Mouse (Mus musculus): ENCODE results near the gene Itpkc.

Gene Itpkc

DNA sequence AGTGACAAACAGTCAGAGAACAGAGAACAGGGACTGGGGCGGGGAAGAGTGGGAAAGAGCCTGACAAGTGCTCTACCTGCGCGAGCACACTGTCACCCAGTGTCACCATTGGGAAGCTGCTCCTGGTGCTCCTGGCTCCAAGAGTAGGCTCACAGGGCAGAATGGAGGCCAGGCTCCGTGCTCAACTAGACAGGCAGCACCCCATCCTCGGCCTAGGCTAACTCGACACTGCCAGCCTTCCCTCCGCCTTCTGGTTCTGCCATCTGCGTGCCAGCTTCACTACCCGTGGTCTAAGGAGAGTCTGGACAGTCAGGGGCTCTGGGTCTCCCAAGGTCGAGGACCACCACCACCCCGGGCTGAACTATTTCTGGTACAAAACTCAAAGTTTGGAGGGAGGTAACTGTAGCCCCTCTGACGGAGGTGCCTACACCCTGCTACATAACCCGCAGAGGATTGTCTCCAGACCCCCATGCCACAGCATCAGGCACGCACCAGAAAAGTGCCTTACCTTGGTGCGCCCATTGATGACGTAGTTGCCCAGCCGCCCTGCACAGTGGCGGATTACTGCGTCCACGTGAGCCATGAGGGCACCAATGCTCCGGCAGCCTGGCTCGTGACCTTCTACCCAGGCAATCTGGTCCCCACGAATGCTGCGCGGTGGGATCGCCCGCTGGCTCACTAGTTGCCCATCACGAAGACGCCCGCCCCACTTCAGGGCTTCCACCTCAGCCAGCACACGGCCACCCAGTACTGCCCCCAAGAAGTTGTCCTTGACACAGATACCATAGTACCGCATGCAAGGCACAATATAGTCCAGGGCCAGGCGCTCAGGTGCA lies 64.1 kb downstream of the Itpkc start:
- DNase-seq (ENCODE audit: low read depth) = no peak

DNA sequence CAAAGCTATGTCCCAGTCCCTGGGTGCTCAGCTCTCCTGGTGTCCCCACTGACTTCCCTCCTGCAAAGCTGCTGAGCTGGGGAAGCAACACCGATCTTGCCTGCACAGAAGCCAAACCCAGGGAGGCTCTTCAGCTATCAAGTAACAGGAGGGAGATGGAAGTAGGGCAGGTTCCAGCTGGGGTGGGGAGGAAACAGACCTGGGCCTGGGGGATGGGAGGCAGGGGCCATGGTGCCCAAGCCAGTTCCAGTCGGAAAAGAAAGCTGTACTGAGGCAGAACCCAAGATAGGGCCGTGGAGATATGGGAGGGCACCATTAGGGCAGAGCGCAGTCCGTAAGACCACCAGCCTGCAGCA lies 65.0 kb downstream of the Itpkc start:
- no peak for DNase-seq (ENCODE audit: low read depth)

DNA sequence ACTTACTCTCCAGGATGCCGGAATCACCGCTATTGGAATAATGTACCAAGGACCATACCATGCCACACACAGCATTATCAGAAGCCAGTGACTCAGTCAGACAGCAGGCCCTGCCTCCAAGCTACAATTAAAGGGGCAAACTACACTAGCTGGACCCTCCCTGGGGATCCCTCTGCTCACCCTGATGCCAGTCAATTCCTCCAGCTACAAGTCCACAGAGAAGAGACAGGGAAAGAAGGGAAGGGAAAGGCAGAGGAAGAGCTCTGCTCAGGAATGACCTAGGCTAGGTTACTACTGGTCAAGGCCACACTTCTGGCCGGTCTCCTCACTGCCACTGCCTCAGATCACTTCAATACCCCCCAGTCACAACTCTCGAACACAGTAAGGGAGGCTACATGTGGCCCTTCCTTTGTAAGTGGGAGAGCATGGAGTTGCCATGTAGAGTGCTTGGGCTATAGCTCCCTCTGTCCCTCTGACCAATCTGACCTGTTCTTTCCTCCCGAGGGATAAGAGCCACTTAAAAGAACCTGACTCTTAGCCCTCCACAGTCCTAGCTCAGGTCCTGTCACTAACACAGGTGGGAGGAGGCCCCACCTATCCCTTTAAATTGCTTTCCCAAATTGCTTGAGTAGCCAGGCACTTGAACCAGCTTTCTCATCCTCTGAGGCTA lies 65.5 kb downstream of the Itpkc start:
- DNase-seq (ENCODE audit: low read depth) = no peak

DNA sequence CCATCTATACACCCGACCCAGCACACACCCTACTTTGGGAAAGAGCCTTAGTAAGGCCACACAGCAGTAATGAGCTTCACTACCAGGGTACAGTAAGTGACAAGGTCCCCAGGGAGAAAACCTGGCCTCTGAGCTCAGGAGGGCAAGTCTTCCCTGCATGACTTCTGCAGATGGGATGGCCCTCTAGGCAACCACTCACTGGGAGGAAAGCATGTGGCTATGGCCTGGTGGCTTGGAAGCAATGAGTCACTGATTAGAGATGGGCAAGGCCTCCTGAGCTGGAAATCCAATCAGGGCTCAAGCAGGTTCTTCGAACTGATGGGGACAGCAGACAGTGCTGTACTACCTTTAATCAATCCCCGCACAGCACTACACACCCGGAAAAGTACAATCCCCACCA lies 66.7 kb downstream of the Itpkc start:
- no peak for DNase-seq (ENCODE audit: low read depth)

DNA sequence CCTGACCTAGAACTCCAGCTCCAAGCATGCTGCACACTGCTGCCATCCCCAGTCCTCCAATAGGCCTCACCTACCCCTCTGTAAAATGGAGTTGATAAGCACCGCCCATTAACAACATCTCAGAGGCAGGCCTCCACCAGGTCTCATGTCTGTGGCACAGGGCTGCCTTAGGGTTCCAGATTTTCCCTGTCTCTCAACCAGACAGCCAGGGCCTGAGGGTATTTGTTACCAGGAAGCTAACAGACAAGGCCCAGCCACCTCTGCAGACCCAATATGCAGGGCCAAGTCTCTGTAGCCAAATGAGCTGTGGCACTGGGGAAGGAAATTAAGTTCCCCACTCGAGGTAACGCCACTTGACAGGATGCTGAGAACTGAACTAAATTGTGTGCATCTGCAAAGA lies 67.5 kb downstream of the Itpkc start:
- no peak for DNase-seq (ENCODE audit: low read depth)

DNA sequence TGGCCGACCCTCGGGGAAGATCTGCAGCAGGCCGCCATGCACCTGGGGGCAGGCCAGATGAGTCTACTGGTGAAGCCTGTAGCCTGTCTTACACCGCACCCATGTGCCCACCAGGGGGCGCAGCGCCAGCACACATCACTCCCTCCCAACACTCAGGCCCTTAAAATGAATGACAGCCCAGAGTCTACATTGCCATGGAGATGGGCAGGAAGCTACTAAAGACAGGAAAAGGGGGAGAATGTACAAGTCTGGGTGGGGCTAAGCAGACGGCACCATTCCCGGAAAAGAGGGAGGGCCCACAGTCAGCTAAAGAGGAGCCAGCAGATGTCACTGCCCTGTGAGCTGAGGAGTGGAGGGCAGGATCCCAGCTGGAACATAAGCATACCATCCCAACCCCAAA lies 68.6 kb downstream of the Itpkc start:
- DNase-seq (ENCODE audit: low read depth) = peak; percentile 92

DNA sequence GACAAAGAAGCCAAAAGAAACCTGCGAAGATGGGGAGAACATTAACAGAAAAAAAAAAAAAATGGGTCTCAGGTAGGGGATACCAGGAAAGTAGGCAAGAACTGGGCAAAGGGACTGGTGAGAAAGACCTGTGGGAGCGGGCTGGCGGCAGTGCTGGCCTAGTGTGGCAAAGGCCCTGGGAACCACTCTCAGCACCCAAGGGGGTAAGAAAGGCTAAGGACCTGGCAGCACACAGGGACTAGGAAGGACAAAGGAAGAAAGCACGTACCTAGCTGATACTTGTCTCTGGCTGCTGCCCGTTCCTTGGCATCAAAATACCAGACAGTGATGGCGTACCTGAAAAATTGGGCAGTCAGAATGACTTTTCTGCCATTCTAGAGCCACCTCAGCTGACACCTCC lies 69.2 kb downstream of the Itpkc start:
- DNase-seq (ENCODE audit: low read depth) = no peak

DNA sequence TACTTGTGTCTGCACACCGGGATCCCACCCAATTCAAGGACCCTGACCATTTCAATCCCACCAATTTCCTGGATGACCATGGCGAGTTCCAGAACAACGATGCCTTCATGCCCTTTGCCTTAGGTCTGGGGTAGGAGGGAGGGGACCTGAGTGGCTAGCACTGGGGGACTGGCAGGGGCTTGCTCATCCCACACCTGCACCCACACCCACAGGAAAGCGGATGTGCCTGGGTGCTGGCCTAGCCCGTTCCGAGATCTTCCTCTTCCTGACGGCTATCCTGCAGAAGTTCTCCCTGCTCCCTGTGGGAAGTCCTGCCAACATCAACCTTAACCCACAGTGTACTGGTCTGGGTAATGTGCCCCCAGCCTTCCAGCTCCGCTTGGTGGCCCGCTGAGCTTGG lies 70.3 kb downstream of the Itpkc start:
- no peak for DNase-seq (ENCODE audit: low read depth)

Measured in naive thymus-derived CD4-positive, alpha-beta T cell, adult 2 months (primary cell).